Mouse (Mus musculus): ENCODE data around the gene Slc25a20. TPM values are rescaled to one million over a fixed set of nuclear protein-coding genes. Genes with fewer than 3 reads are reported as not detected.

Slc25a20 gene
- polyA plus RNA-seq, 1 experiment from 2014 or later, result 37.7 TPM

Small RNA genes lying within 50 kb of the gene (microRNA-seq; reads per million reads assigned to microRNA genes)
- not detected for gene Gm26298 (ENCODE audit: borderline number of aligned reads)

Other genes starting within 250 kb of the Slc25a20 start
- gene Ccdc36, start 233.6 kb upstream of the Slc25a20 start, polyA plus RNA-seq (2015; fragmentation: Nextera tagmentation; extraction: Ambion mirVana), result 1.2 and 1.3 TPM in 2 replicates
- not detected in 2 replicates for gene BC048562, start 225.6 kb upstream of the Slc25a20 start, polyA plus RNA-seq (2015; fragmentation: Nextera tagmentation; extraction: Ambion mirVana)
- 58.6 and 60.7 TPM in 2 replicates for gene Ccdc71, start 201.6 kb upstream of the Slc25a20 start, polyA plus RNA-seq (2015; fragmentation: Nextera tagmentation; extraction: Ambion mirVana)
- 33.4 and 35.7 TPM in 2 replicates for gene Klhdc8b, start 200.5 kb upstream of the Slc25a20 start, polyA plus RNA-seq (2015; fragmentation: Nextera tagmentation; extraction: Ambion mirVana)
- gene Lamb2, start 182.4 kb upstream of the Slc25a20 start, polyA plus RNA-seq (2015; fragmentation: Nextera tagmentation; extraction: Ambion mirVana), result 70.2 and 71.7 TPM in 2 replicates
- gene Usp19, start 171.5 kb upstream of the Slc25a20 start, polyA plus RNA-seq (2015; fragmentation: Nextera tagmentation; extraction: Ambion mirVana), result 69.8 and 75.4 TPM in 2 replicates
- gene Qars, start 154.4 kb upstream of the Slc25a20 start, polyA plus RNA-seq (2015; fragmentation: Nextera tagmentation; extraction: Ambion mirVana), result 114 and 117 TPM in 2 replicates
- 110 and 125 TPM in 2 replicates for gene Qrich1, start 145.3 kb upstream of the Slc25a20 start, polyA plus RNA-seq (2015; fragmentation: Nextera tagmentation; extraction: Ambion mirVana)
- 172 and 173 TPM in 2 replicates for gene Impdh2, start 101.8 kb upstream of the Slc25a20 start, polyA plus RNA-seq (2015; fragmentation: Nextera tagmentation; extraction: Ambion mirVana)
- gene Ndufaf3, start 94.7 kb upstream of the Slc25a20 start, polyA plus RNA-seq (2015; fragmentation: Nextera tagmentation; extraction: Ambion mirVana), result 63.8 and 65.6 TPM in 2 replicates
- gene Dalrd3, start 92.2 kb upstream of the Slc25a20 start, polyA plus RNA-seq (2015; fragmentation: Nextera tagmentation; extraction: Ambion mirVana), result 137 and 139 TPM in 2 replicates
- 89.6 and 93.7 TPM in 2 replicates for gene Wdr6, start 83.3 kb upstream of the Slc25a20 start, polyA plus RNA-seq (2015; fragmentation: Nextera tagmentation; extraction: Ambion mirVana)
- gene P4htm, start 64.4 kb upstream of the Slc25a20 start, polyA plus RNA-seq (2015; fragmentation: Nextera tagmentation; extraction: Ambion mirVana), result 10.4 and 12.2 TPM in 2 replicates
- gene Arih2, start 12.7 kb upstream of the Slc25a20 start, polyA plus RNA-seq (2015; fragmentation: Nextera tagmentation; extraction: Ambion mirVana), result 46.9 and 49.5 TPM in 2 replicates
- 29.0 and 30.7 TPM in 2 replicates for gene Prkar2a, start 27.2 kb downstream of the Slc25a20 start, polyA plus RNA-seq (2015; fragmentation: Nextera tagmentation; extraction: Ambion mirVana)
- gene Ip6k2, start 121.7 kb downstream of the Slc25a20 start, polyA plus RNA-seq (2015; fragmentation: Nextera tagmentation; extraction: Ambion mirVana), result 89.7 and 101 TPM in 2 replicates
- 16.5 and 20.4 TPM in 2 replicates for gene Nckipsd, start 146.3 kb downstream of the Slc25a20 start, polyA plus RNA-seq (2015; fragmentation: Nextera tagmentation; extraction: Ambion mirVana)
- gene Celsr3, start 164.2 kb downstream of the Slc25a20 start, polyA plus RNA-seq (2015; fragmentation: Nextera tagmentation; extraction: Ambion mirVana), result 0.53 and 0.58 TPM in 2 replicates
- 15.2 and 15.3 TPM in 2 replicates for gene Slc26a6, start 191.2 kb downstream of the Slc25a20 start, polyA plus RNA-seq (2015; fragmentation: Nextera tagmentation; extraction: Ambion mirVana)

Measured in embryonic facial prominence, embryonic 15.5 days (tissue).